Mouse (Mus musculus) kidney, adult 9 months (tissue): ENCODE measurements around the gene Itgb1.

ENCODE experiments used
- DNase-seq: peaks from one replicate; pipeline ENCODE4 v3.0.0; 2022

Gene Itgb1

DNA sequence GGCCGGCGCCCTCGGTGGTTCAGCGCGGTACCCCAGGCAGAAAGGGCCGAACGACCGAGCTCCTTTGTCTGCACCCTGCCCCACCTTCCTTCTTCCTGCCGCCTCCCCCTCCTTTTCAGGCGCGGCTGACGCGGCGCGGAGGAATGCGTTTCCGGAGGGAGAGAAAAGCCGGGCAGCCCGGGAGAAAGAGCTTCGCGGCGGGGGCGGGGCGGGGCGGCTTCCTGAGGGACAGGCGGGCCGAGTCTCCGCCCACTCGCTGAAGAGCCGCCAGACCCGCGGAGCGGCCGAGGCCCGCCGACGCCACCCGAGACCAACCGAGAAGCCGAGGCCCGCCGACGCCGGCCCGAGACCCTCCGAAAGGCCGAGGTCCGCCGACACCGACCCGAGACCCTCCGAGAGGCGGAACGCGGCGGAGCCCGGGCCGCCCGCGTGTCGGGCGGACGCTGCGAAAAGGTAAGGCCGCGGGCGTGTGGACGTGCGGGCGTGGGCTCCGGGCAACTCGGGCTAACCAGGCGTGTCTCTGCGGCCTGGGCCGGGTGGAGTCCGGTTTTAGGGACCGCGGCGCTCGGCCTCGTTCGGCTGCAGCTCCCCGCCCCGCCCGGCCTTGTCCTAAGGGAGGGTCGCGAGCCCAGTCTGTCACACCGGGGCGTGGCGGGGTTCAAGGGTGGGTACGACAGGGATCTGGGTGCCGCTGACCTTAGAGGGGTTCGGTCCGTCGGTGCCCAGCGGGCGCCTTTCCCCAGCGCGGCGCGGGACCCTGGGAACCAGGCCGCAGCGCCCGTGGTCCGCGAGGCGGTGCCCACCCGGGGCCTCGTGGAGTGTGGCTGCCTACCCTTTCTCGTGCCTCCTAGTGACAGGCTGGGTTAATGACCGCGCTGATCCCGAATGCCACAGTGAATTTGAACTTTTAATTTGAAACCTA is at the start of gene Itgb1:
Itgb1 (plus strand) TSS at position 148 of the 922 bp plus-strand sequence.
- peak; percentile 92 for DNase-seq

DNA sequence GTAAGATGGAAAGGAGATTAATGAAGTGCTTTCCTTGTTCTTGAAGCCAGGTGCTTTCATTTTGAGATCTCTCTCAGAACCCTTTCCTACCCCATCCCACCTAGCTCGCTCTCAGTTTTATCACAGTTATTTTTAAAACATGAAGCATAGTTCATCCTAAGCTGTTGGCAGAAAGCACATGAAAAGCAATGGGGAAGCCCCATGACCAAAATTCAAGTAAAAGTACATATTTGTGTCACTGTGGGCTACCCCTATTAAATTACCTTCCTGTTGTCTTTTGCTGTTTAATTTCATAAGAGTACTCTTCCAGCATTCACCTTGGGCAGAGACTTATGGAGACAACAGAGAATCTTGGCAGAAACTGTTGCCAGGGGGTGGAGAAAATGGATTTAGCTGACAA is 42.4 kb upstream of the Itgb1 start:
- DNase-seq, result no peak

DNA sequence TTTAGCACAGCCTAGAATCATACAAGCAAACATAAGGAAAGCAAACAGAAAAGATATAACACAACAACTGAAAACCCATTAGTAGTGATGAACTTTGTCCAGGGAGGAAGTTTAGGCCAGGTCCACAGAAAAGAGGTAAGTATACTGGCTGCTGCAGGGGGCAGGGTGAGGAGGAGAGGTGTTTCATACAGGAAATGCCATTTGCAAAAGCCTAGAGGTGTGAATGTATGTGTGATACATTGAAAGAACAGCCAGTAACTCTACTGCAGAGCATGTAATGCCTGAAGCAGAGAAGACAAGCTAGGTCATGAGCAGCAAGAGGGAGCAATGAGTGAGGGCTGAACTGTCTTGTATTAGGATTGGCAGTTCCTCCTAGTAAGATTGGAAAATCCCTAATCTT is 40.0 kb upstream of the Itgb1 start:
- no peak for DNase-seq

DNA sequence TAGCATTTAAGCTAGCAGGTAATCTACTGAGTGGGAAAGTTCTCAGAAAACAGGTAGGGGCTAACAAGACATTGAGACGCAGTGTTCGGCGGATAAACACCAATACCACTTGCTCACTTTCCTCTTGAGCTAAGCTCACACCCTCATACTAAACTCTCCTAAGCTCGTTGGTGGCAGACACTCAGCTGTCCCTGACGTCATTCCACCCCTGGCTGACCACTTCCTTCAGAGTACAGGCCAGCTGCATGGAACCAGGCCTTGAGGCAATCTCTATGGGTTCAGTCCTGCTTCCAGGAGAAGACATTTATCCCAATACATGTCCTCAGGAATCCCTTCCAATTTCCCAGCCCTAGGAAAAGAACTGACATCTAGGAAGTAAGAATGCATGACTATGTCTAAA is 39.0 kb upstream of the Itgb1 start:
- DNase-seq, result no peak

DNA sequence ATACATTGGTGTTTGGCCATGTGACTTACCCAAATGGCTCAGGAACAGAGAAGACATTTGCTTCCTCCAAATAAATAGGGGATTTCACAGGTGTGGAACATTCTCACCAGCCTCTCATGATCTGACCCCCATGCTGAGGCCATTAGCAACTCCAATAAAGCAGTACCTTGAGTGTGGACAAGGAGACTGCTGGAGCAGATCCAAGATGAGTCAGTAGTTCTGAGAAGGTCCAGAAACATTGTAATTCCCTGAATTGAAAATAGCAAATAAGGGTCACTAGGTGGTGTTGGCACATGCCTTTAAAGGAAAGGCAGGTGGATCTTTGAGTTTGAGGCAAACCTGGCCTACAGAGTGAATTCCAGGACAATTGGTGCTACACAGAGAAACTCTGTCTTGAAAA is 37.4 kb upstream of the Itgb1 start:
- DNase-seq, result no peak

DNA sequence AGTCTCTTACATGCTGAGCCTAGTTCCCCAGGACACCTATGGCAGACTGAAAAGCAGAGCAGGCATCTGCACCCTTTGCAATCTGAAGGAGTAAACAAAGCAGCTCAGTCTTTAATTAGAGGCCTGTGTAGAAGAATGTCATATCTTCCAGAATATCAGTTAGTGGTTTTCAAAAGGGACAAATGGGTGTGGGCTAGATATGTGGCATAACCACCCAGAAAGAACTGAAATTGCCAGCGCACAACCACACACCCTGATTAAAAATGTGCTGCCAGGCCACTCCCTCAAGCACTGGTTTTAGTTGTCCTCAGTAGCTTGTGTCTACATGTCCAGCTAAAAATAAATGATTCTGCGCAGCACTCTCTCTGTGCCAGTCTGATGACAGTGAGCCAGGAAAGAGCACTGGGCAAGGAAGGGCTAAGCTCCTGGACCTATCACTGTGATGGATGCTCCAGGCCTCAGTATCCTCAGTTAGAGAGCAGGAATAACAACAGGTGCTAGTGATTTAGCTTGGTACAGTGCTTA is 35.1 kb upstream of the Itgb1 start:
- DNase-seq, result no peak

DNA sequence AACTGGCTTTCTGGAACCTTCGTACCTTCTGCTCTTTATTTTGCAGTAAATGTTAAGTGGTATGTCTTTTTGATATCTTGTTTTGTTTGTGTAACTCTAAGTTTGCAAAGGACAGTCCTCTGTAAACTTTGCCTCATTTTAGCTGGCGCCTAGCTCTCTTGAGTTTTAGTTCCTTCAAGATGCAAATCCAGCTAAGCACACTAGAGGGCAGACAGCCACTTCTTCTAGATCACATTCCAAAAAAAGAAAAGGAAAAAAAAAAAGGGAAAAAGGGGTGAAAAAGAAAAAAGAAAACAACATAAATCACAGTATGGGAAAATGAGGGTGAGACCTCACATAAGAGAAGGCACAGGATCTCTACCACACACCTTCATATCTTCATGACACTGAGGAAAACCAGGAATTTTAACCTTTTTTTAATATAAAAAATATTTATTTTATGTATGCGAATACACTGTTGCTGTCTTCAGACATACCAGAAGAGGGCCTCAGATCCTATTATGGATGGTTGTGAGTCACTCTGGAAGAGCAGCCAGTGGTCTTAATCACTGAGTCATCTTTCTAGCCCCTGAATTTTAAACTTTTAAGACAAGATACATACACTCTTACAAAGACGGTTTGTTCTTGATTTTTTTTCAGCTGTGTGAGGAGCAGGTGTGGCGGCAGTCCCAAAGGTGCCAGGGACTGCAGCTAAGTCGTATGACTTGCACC is 32.9 kb upstream of the Itgb1 start:
- peak; percentile 72 for DNase-seq

DNA sequence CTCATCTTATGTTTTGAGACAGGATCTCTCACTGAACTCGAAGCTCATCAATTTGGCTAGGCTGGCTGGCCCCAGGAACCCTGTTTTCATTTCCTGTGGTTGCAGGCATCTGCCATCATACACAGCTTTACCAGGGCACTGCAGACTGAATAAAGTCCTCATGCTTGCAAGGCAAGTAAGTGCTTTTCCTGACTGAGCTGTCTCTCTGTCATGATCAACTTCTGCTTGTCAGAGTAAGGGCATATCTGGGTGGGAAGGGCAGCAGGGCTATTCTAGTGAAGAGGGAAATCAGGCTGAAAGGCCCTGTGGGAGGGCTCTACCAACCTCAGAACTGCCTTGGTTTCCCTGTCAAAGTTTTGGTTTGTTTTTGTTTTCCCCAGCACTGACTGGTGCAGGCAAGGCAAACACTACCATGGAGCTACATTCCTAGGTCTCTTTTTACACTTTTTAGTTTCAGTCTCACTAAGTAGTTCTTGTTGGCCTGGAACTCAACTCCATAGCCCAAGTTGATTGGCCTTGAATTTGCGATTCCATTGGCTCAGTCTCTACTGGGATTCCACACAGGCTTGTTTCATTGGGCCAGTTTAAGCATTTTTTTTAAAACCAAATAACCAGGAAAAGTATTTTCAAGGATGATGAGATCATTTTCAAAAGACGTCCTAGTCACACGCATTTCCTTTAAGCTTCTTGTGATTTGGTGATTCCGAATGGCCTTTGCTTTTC is 31.7 kb upstream of the Itgb1 start:
- DNase-seq, result peak; percentile 42

DNA sequence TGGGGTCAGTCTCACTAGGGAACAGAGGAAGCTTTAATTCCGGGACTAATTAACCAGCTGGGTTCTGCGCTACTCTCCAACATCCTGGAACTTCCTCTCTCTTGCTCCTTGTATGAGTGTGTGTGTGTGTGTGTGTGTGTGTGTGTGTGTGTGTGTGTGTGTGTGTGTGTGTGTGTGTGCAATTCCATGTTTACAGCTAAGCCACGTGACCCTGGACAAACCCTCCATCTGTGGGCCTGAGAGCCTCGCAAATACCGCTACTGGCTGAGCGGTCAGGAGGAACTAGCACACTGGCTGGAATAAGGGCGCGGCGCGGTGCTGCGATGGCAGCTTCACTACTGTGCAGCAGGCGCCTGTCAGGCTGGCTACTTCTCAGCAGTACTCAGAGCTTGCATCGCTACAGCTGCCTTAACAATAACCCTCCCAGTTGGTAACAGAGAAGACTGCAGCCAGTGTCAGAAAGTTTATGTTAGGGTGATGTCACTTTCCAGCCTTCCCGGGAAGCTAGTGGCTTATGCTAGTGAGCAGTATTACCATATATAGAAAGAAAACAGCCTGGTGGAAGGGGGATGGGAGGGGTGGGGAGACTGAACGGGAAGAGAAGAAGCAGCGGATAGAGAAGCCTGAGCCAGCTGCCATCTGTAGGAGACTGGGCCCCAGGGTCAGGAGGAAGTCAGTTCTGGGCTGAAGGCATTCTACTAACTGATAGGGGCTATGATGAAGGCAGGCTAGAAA is 30.9 kb upstream of the Itgb1 start:
- DNase-seq, result peak; percentile 63

DNA sequence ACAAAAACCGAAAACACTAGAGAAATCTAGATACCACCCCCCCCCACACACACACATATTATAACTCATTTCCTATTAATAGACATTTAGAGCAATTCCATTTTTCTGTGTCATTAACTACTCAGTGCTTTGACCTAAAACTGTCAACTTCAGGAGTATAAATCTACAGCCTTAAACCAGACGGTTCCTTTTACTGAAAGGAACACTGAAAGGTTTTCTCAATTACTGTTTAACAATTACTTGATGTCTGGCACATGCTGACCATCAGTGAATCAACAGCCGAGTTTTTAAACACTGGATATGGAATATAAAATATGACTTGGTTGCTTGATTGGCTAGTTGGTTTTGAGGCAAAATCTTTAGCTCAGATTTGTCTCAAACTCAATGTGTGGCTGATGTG is 23.3 kb upstream of the Itgb1 start:
- no peak for DNase-seq

DNA sequence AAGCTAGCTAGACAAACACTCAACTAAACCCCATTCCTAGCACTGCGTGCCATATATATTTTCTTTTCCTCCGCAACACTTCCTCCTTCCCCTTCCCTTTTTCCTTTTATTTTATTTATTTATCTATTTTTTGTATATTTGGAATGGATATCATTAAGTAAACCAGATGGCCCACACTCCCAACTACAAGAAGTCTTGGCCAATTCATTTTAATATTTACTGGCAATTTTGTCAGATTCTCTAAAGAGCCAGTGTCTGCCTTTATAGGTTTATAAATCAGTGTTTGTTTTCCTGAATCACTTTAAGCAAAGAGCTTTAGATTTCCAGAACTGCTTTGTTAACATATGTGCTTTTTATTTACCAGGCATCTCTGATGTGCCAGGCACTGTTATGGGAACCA is 22.8 kb upstream of the Itgb1 start:
- no peak for DNase-seq

DNA sequence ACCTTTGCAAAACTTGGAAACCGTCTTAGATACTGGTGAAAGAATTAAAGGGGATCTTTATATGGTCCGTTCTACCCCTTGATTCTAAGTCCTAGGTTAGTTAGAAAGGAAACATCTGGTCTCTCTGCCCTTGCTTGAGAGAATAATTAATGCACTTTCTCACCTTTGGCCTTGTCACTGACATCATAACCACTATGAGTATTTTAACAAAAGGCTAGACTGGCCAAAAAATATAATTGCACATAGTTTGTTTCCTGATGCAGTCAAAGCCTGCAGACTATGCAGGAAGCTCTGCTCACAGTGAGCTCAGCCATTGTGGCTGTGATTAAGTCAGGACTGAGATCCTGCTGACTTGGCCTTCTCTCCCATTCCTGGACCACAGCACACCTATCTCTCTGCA is 22.3 kb upstream of the Itgb1 start:
- peak; percentile 64 for DNase-seq

DNA sequence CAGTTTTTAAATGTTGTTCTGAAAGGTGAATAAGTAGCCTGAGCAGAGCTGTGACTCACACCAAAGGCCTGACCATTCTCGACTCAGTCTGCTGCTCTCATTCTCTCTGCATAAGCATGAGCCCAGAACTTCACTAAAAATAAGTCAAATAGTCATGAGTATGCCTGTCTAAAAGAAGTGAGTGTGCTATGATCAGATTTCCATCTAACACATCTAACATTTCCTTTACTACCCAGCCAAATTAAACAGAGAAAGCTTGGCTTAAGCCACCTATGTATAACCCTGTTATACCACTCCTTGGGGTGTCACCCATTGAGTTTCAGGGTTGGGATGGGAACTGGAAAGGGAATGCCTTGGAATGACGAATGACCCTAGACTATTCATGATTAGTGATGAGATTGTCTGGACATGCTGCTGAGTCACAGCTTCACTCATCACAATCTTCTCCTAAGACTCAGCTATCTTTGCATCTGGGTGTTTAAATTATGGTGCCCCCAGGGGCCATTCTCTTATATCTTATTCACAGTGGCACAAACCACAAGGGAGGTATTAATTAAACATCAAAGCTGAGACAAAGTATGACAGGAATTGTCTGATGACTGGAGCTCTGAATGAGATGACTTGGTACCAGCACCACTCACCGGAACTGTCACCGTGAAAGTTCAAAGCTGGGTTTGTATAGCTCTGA is 18.7 kb upstream of the Itgb1 start:
- DNase-seq, result no peak

DNA sequence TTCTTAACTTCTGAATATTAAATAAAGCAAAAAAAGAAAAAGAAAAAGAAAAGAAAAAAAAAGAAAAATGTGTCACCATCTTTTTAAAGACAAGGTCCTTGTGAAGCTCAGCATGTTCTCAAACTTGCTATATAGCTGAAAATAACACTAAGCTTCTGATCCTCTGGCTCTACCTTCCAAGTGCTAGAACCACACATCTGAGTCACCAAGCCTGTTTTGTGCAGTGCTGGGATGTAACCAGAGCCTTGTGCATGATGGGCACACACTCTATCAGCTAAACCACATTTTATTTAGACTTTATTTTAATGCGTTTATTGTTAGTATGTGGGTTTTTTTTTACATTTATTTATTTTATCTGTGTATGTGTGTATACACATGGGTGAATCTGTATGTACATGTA is 13.6 kb upstream of the Itgb1 start:
- no peak for DNase-seq

DNA sequence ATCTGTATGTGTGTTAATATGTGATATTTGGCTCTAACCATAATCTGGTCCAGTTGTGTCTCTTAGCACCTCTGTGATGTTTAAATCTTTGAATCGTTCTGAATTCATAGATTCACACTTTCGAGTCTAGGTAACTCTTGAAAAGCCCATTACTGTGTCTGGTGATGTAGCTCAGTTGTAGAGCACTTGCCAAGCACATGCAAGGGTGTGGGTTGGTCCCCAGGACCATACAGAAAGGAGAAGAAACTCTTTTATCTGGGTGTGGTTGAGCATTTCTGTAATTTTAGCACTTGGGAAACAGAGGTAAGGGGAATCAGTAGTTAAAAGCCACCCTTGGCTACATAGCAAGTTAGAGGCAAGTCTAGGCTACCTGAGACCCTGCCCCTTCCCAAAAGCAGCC is 13.0 kb upstream of the Itgb1 start:
- DNase-seq, result no peak

DNA sequence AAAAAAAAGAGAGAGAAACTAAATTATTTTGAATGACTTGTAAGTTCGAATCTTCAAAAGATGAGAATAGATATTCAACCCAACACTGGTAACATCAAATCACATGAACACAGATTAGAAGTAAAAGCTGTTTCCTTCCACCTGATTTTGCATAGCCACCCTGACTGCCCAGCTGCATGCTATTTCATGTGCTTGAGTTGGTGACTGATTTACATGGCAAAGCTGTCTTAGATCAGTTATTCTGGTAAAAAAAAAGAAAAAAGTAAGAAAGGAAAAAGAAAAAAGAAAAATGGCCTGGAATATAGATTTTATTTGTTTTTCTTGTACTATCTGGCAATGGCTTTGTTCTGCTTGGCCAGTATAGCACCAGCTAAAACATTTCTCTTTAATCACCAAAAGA is 12.5 kb upstream of the Itgb1 start:
- no peak for DNase-seq

DNA sequence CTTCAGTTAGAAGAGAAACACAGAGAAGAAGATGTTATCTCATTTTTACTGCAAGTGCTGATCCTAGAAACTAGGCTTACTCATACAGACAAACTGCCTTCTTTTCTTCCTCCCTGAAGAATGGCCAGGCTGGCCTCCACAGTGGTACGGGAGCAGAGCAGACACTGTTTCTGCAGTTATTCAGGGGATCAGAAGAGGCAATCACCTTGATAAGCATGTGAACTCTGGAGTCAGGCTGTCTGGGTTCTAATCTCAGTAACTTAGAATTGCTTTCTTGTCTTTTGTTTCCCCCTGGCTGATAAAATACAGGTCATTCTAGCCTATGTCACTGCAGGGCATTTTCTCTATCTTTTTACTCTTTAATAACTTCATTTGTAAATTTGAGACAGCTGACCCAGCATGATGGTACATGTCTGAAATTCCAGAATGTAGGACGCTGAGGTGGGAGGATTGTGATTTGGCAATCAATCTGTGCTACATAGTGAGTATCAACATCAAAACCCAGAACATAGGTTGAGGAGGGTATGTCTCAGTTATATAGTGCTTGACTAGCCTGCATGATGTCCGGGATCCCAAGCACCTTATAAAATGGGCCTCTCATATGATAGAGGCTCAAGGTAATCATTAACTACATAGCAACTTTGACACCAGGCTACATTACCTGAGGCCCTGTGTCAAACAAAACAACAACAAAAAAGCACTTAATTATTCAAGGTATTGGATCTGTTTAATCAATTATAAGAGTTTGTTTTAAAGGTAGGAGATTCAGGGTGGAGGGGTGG is 9.4 kb upstream of the Itgb1 start:
- DNase-seq, result no peak

DNA sequence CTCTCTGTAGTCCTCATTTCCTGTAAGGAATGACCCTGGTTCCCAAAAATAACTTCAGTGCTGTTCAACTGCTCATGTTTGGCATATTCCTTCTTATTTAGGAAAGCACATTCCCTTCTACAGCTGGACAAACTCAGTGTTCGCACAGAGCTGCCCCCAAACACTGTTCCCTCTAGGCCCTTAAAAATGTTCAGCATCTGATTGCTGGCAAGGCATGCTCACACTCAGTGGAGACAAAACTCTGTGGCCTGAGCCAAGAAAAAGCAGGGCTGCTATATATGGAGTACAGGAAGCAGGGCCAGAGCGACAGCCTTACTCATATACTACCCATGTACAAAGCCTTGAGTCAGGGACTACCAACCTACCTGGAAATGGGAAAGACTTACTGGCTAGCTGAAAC is 5.5 kb upstream of the Itgb1 start:
- peak; percentile 60 for DNase-seq

DNA sequence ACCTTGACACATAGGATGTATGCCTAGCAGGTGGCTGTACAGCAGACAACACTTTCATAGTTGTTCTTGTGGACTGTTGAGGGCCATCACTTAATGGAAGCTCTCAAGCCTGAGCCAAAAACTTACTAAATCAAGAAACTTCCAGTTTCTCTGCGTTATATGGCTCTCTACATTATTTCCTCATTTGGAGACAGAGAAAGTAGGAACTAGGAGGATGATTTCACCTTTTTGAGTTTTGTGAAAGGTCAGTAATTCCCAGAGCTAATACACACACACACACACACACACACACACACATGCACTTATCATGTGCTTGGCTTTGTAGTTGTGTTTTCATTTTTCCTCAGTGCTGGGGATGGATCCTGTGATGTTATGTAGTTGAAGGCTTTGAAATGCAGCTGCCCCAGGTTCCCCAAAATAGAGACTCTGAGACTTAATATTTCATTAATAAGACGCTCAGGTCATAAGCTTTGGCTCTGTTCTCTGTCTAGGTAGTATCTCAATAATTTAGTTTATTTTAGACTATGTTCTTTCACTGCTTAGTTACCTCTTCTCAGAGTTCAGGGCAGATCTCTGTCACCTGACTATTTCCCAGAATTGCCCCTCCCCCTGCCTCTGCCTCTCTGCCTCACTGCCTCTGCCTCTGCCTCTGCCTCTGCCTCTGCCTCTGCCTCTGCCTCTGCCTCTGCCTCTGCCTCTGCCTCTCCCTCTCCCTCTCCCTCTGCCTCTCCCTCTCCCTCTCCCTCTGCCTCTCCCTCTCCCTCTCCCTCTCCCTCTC is 4.7 kb upstream of the Itgb1 start:
- peak; percentile 15 for DNase-seq

DNA sequence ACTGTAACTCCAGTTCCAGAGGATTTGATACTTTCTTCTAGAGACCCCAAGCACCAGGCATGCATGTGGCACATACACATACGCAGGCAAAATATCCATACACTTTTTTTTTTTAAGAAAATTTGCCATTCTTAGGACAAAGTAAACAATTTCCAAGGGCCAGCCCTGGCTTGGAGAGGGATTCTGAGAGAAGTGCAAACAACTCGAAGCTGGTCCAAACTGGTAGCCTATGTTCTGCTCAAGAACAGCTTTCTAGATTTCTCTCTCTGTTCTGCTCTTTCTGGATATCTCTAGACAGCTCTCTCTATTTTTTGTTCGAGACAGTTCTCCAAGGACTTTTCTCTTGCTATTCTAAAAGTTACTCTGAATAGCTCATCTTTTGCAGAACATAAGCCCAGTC is 3.5 kb upstream of the Itgb1 start:
- no peak for DNase-seq
